Mouse (Mus musculus) lung, postnatal 0 days (tissue): Measurements from ENCODE around the gene Actn1. TPM values are rescaled to one million over a fixed set of nuclear protein-coding genes. Genes with fewer than 3 reads are reported as not detected.

Source experiments
- ATAC-seq: fragments of 200-750 bp; cut with Nextera tagmentation; 2 replicates; pipeline ENCODE4 v1.8.0; 2017; ENCODE audit warnings: moderate library complexity
- DNase-seq: peaks from one replicate; pipeline ENCODE4 v3.0.0-alpha.2; 2016; ENCODE audit warnings: low spot score
- H3K27ac ChIP-seq: fragments of 300-500 bp; sonication (generic); 2 replicates; pipeline ENCODE4 v1.5.1; 2014; ENCODE audit warnings: antibody characterized with exemption, mild to moderate bottlenecking, low read length, mixed read lengths
- H3K27me3 ChIP-seq: fragments of 300-500 bp; sonication (generic); replicated peaks from 2 replicates; pipeline ENCODE4 v1.6.1; 2014; ENCODE audit warnings: low read length, mixed read lengths; ENCODE audit not compliant: insufficient read depth
- H3K36me3 ChIP-seq: fragments of 300-500 bp; sonication (generic); 2 replicates; pipeline ENCODE4 v1.6.1; 2014; ENCODE audit warnings: low read length, mixed read lengths; ENCODE audit not compliant: insufficient read depth
- H3K4me1 ChIP-seq: fragments of 300-500 bp; sonication (generic); 2 replicates; pipeline ENCODE4 v1.6.1; 2014; ENCODE audit warnings: antibody characterized with exemption, low read depth, low read length, mixed read lengths; ENCODE audit not compliant: insufficient read depth
- H3K4me2 ChIP-seq: fragments of 300-500 bp; sonication (generic); replicated peaks from 2 replicates; pipeline ENCODE4 v1.6.1; 2014; ENCODE audit warnings: low read depth, mild to moderate bottlenecking, low read length, moderate library complexity, mixed read lengths
- H3K4me3 ChIP-seq: fragments of 300-500 bp; sonication (generic); 2 replicates; pipeline ENCODE4 v1.5.1; 2014; ENCODE audit warnings: low read depth, low read length
- H3K9ac ChIP-seq: fragments of 300-500 bp; sonication (generic); replicated peaks from 2 replicates; pipeline ENCODE4 v1.6.1; 2014; ENCODE audit warnings: low read depth, mild to moderate bottlenecking
- H3K9me3 ChIP-seq: fragments of 300-500 bp; sonication (generic); 2 replicates; pipeline ENCODE4 v1.6.1; 2016; ENCODE audit warnings: low read length, mixed read lengths
- CTCF ChIP-seq: IDR thresholded peaks from 2 replicates; pipeline ENCODE4 v1.5.1; 2016; ENCODE audit warnings: antibody characterized with exemption, mild to moderate bottlenecking
- EP300 ChIP-seq: IDR thresholded peaks from 2 replicates; pipeline ENCODE4 v1.6.1; 2016; ENCODE audit warnings: antibody characterized with exemption, mild to moderate bottlenecking, control low read depth
- WGBS: fragments of 180-500 bp; shearing (Covaris S2); extraction: QIAGEN DNeasy Blood & Tissue Kit; methylation state at CpG from one replicate; pipeline ENCODE4 v1.1.7; 2014; 5-methylcytosine and 5-hydroxymethylcytosine counted together
- polyA plus RNA-seq: library from polyadenylated mRNA; unstranded; fragments of >200 nt; fragmentation: Nextera tagmentation; extraction: Ambion mirVana; gene quantifications from 2 replicates; pipeline ENCODE4 v1.2.1, GENCODE M21; 2015

Gene Actn1
- polyA plus RNA-seq, 1 experiment from 2014 or later: 30.0 TPM

- no peak for DNase-seq
- ATAC-seq: no peak
- H3K27ac ChIP-seq: no peak overlapping the region; the same call in 1 of the 2 replicates
- H3K27me3 ChIP-seq: no peaks in the 10 kb centered on the region
- WGBS: 34% methylated on average over 8 of the region's 8 CpGs
- H3K36me3 ChIP-seq: no peaks in the 10 kb centered on the region
- no peak overlapping the region for H3K9ac ChIP-seq
- no peak for TF ChIP-seq EP300
- no peak for TF ChIP-seq CTCF
- H3K4me2 ChIP-seq: no peak overlapping the region
- no peak overlapping the region for H3K4me3 ChIP-seq
- peaks cover 47% of the 10 kb centered on the region for H3K4me1 ChIP-seq
- H3K9me3 ChIP-seq: no peaks in the 10 kb centered on the region
Measured at GRCm38 (mm10) chr12:80224241-80224731, 35.9 kb downstream of the Actn1 start.

- peak; percentile 22 for ATAC-seq
- Histone ChIP-seq H3K9me3 (no peaks in the 10 kb centered on the region), H3K36me3 (no peaks in the 10 kb centered on the region), H3K9ac (no peak overlapping the region), H3K27me3 (no peaks in the 10 kb centered on the region), H3K4me3 (no peak overlapping the region), H3K4me2 (no peak overlapping the region), H3K4me1 (peaks cover 47% of the 10 kb centered on the region), H3K27ac (peak overlapping the region; percentile 66)
- 23% methylated on average over 8 of the region's 8 CpGs for WGBS
- DNase-seq: peak; percentile 73
- TF ChIP-seq EP300 (no peak), CTCF (no peak)
Measured at GRCm38 (mm10) chr12:80223511-80223910, 36.7 kb downstream of the Actn1 start.

- no peak overlapping the region for H3K27ac ChIP-seq
- no peak for DNase-seq
- H3K36me3 ChIP-seq: no peaks in the 10 kb centered on the region
- TF ChIP-seq CTCF: no peak
- no peak for TF ChIP-seq EP300
- H3K4me3 ChIP-seq: no peak overlapping the region
- WGBS: 81% methylated on average over 3 of the region's 3 CpGs
- H3K9me3 ChIP-seq: no peaks in the 10 kb centered on the region
- no peaks in the 10 kb centered on the region for H3K27me3 ChIP-seq
- no peak overlapping the region for H3K9ac ChIP-seq
- no peak overlapping the region for H3K4me2 ChIP-seq
- H3K4me1 ChIP-seq: peaks cover 46% of the 10 kb centered on the region; the same call in 1 of the 2 replicates
- no peak for ATAC-seq
Measured at GRCm38 (mm10) chr12:80222473-80222872, 37.7 kb downstream of the Actn1 start.

- no peaks in the 10 kb centered on the region for H3K36me3 ChIP-seq
- H3K4me3 ChIP-seq: no peak overlapping the region
- no peaks in the 10 kb centered on the region for H3K9me3 ChIP-seq
- no peak; the same call in 1 of the 2 replicates for ATAC-seq
- peak overlapping the region; percentile 26; the same call in 1 of the 2 replicates for H3K27ac ChIP-seq
- no peak for DNase-seq
- H3K27me3 ChIP-seq: no peaks in the 10 kb centered on the region
- 71% methylated on average over 14 of the region's 14 CpGs for WGBS
- H3K4me2 ChIP-seq: no peak overlapping the region
- TF ChIP-seq CTCF (no peak), EP300 (no peak)
- peaks cover 50% of the 10 kb centered on the region; the same call in 1 of the 2 replicates for H3K4me1 ChIP-seq
- no peak overlapping the region for H3K9ac ChIP-seq
Measured at GRCm38 (mm10) chr12:80220260-80221038, 39.7 kb downstream of the Actn1 start.

- no peaks in the 10 kb centered on the region for H3K36me3 ChIP-seq
- ATAC-seq (no peak), DNase-seq (no peak)
- no peak overlapping the region for H3K9ac ChIP-seq
- H3K27ac ChIP-seq: peak overlapping the region; percentile 55; the same call in 1 of the 2 replicates
- 47% methylated on average over 3 of the region's 3 CpGs for WGBS
- H3K27me3 ChIP-seq: no peaks in the 10 kb centered on the region
- H3K4me2 ChIP-seq: no peak overlapping the region
- peaks cover 41% of the 10 kb centered on the region; the same call in 1 of the 2 replicates for H3K4me1 ChIP-seq
- H3K9me3 ChIP-seq: no peaks in the 10 kb centered on the region
- TF ChIP-seq CTCF (no peak), EP300 (no peak)
- H3K4me3 ChIP-seq: no peak overlapping the region
Measured at GRCm38 (mm10) chr12:80218784-80219183, 41.4 kb downstream of the Actn1 start.

- Histone ChIP-seq H3K4me3 (no peak overlapping the region), H3K27me3 (no peaks in the 10 kb centered on the region), H3K4me2 (no peak overlapping the region), H3K4me1 (peaks cover 35% of the 10 kb centered on the region; the same call in 1 of the 2 replicates), H3K27ac (peak overlapping the region; percentile 55; the same call in 1 of the 2 replicates), H3K36me3 (no peaks in the 10 kb centered on the region), H3K9me3 (no peaks in the 10 kb centered on the region), H3K9ac (no peak overlapping the region)
- no peak for DNase-seq
- ATAC-seq: no peak
- WGBS: 63% methylated on average over 4 of the region's 4 CpGs
- TF ChIP-seq EP300: no peak
- TF ChIP-seq CTCF: no peak
Measured at GRCm38 (mm10) chr12:80218045-80218611, 42.0 kb downstream of the Actn1 start.
